Mouse (Mus musculus): ENCODE results near the gene Ppp1r13b. TPM values are rescaled to one million over a fixed set of nuclear protein-coding genes. Genes with fewer than 3 reads are reported as not detected.
"Not testable (repeated sequence)": the region's sequence is repeated elsewhere in the genome, so short reads cannot be mapped to it uniquely, and the experiment has no call there.

Ppp1r13b gene
- polyA plus RNA-seq, 1 experiment from 2014 or later = 6.8 TPM

GRCm38 (mm10) chr12:111944065-111944987, 36.4 kb upstream of the Ppp1r13b start:
- not testable (repeated sequence) for H3K9me3 ChIP-seq (replicated peaks; ENCODE audit: control insufficient read depth, low read length); DNase-seq (ENCODE audit: low spot score); H3K4me2 ChIP-seq (ENCODE audit: low read depth, low read length); H3K27me3 ChIP-seq (ENCODE audit: control insufficient read depth, insufficient read depth, low read length); H3K4me1 ChIP-seq (ENCODE audit: control insufficient read depth, insufficient read depth, low read length); H3K36me3 ChIP-seq (replicated peaks; ENCODE audit: control insufficient read depth, insufficient read depth, low read depth, low read length); H3K4me3 ChIP-seq (ENCODE audit: low read depth, low read length); H3K27ac ChIP-seq (replicated peaks; ENCODE audit: low read depth, low read length); H3K9ac ChIP-seq (replicated peaks; ENCODE audit: low read length)
- peak; percentile 62; the same call in 1 of the 2 replicates for ATAC-seq (replicated peaks; ENCODE audit: insufficient number of reproducible peaks, low FRiP score, low TSS enrichment, low read depth)
- WGBS = 70% methylated on average over 15 of the region's 20 CpGs

- Histone ChIP-seq H3K27ac (replicated peaks; ENCODE audit: low read depth, low read length) (no peak overlapping the region), H3K9ac (replicated peaks; ENCODE audit: low read length) (no peak overlapping the region), H3K27me3 (ENCODE audit: control insufficient read depth, insufficient read depth, low read length) (no peaks in the 10 kb centered on the region), H3K9me3 (replicated peaks; ENCODE audit: control insufficient read depth, low read length) (no peaks in the 10 kb centered on the region), H3K4me2 (ENCODE audit: low read depth, low read length) (no peak overlapping the region), H3K4me1 (ENCODE audit: control insufficient read depth, insufficient read depth, low read length) (peaks cover 2% of the 10 kb centered on the region), H3K36me3 (replicated peaks; ENCODE audit: control insufficient read depth, insufficient read depth, low read depth, low read length) (no peaks in the 10 kb centered on the region), H3K4me3 (ENCODE audit: low read depth, low read length) (no peak overlapping the region)
- no peak for ATAC-seq (replicated peaks; ENCODE audit: insufficient number of reproducible peaks, low FRiP score, low TSS enrichment, low read depth)
- WGBS = 63% methylated on average over 10 of the region's 10 CpGs
- DNase-seq (ENCODE audit: low spot score) = no peak
Measured at GRCm38 (mm10) chr12:111943421-111944064, 35.6 kb upstream of the Ppp1r13b start.

DNA sequence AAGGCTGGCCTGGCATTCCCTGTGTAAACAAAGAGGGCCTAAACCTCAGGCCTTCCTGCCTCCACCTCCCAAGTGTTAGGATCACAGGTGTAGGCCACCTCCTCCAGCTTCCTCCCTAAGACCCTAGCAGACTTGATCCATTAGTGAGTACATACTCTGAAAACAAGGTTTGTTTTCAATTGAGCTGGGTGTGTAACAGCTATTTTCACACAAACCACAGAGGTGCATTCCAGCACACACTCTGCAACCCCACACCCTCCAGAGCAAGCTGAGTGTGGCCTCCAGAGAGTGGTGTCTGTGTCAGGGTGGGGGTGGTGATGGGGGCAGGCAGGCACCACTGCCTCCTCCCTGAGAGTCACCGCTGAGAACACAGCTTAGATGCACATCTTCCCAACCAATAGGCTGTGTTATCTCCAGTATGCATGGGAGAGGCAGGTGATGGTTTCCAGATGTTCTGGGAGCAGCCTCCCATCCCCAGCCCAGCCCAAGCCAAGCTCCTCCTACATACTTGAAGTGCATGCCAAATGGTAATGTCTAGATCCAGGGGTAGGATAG, 30.8 kb upstream of the Ppp1r13b start:
- Histone ChIP-seq H3K4me2 (ENCODE audit: low read depth, low read length) (no peak overlapping the region), H3K27me3 (ENCODE audit: control insufficient read depth, insufficient read depth, low read length) (no peaks in the 10 kb centered on the region), H3K4me1 (ENCODE audit: control insufficient read depth, insufficient read depth, low read length) (peaks cover 13% of the 10 kb centered on the region), H3K27ac (replicated peaks; ENCODE audit: low read depth, low read length) (peak overlapping the region; percentile 80), H3K36me3 (replicated peaks; ENCODE audit: control insufficient read depth, insufficient read depth, low read depth, low read length) (no peaks in the 10 kb centered on the region), H3K4me3 (ENCODE audit: low read depth, low read length) (no peak overlapping the region), H3K9ac (replicated peaks; ENCODE audit: low read length) (no peak overlapping the region), H3K9me3 (replicated peaks; ENCODE audit: control insufficient read depth, low read length) (no peaks in the 10 kb centered on the region)
- WGBS = 29% methylated on average over 1 of the region's 1 CpGs
- DNase-seq (ENCODE audit: low spot score) (peak; percentile 77), ATAC-seq (replicated peaks; ENCODE audit: insufficient number of reproducible peaks, low FRiP score, low TSS enrichment, low read depth) (peak; percentile 64)

DNA sequence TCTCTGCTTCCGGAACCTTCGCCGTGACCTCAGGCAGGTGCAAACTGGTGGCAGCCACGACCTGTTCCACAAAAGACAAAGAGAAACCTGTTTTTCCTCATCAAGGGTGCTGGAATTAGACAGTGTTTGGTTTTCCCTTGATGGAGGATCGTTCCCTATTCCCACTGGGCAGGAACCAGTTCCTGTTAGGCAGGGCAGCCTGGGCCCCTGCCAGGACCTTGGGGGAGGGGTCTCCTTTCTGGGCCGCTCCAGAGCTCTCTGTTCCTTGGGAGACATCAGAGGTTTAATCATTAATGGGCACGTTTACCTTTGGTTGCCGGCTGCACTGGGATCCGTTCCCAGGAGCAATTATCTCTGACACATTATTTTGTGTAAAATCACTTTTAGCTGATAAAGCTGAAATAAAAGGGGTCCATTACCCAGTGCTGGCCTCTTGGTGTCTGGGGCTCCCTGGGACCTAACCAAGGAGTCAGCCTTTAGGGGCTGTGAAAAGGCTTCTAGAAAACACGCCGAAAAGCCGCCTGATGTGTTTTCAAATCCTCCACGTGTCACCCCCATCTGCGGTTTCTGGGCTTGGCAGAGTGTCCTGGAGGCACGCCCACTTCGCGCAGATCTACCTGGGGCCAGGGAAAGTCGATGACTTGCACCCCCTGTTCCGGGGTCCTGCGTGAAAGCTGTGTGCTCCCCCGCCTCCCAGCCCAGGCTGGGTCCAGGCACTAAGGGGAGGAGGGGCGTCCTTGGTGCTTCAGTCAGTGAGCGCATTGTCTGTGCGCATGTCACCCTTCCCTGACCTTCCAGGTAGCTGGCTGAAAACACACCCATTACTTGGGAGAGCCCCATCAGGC, 29.0 kb upstream of the Ppp1r13b start:
- H3K4me2 ChIP-seq (ENCODE audit: low read depth, low read length) = no peak overlapping the region
- no peak overlapping the region for H3K4me3 ChIP-seq (ENCODE audit: low read depth, low read length)
- no peak for DNase-seq (ENCODE audit: low spot score)
- ATAC-seq (replicated peaks; ENCODE audit: insufficient number of reproducible peaks, low FRiP score, low TSS enrichment, low read depth) = no peak
- H3K36me3 ChIP-seq (replicated peaks; ENCODE audit: control insufficient read depth, insufficient read depth, low read depth, low read length) = no peaks in the 10 kb centered on the region
- peaks cover 13% of the 10 kb centered on the region for H3K4me1 ChIP-seq (ENCODE audit: control insufficient read depth, insufficient read depth, low read length)
- no peaks in the 10 kb centered on the region for H3K9me3 ChIP-seq (replicated peaks; ENCODE audit: control insufficient read depth, low read length)
- no peaks in the 10 kb centered on the region for H3K27me3 ChIP-seq (ENCODE audit: control insufficient read depth, insufficient read depth, low read length)
- WGBS = 44% methylated on average over 24 of the region's 24 CpGs
- H3K27ac ChIP-seq (replicated peaks; ENCODE audit: low read depth, low read length) = no peak overlapping the region; the same call in 1 of the 2 replicates
- no peak overlapping the region for H3K9ac ChIP-seq (replicated peaks; ENCODE audit: low read length)

DNA sequence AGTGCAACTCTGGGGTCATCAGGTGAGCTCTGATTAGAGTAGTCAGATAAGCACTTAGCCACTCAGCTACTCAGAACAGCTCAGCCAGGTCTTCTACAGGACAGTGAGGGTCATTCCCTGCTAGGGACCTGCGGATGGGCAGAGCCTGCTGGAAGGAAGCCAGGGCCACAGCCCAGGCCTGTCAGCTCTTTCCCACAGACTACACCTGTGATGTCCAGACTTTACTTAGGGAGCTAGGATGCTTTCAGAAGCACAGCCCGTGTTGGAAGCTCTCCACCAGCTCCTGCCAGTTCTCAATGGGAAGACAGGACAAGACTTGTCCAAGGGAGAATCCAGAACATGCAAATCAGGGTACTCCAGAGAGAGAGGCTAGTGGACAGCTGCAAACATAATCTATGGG, 26.1 kb upstream of the Ppp1r13b start:
- Histone ChIP-seq H3K4me3 (ENCODE audit: low read depth, low read length) (no peak overlapping the region), H3K27me3 (ENCODE audit: control insufficient read depth, insufficient read depth, low read length) (no peaks in the 10 kb centered on the region), H3K9me3 (replicated peaks; ENCODE audit: control insufficient read depth, low read length) (no peaks in the 10 kb centered on the region), H3K27ac (replicated peaks; ENCODE audit: low read depth, low read length) (no peak overlapping the region), H3K4me1 (ENCODE audit: control insufficient read depth, insufficient read depth, low read length) (peaks cover 13% of the 10 kb centered on the region), H3K36me3 (replicated peaks; ENCODE audit: control insufficient read depth, insufficient read depth, low read depth, low read length) (no peaks in the 10 kb centered on the region), H3K9ac (replicated peaks; ENCODE audit: low read length) (no peak overlapping the region), H3K4me2 (ENCODE audit: low read depth, low read length) (no peak overlapping the region)
- ATAC-seq (replicated peaks; ENCODE audit: insufficient number of reproducible peaks, low FRiP score, low TSS enrichment, low read depth) = no peak
- WGBS = 76% methylated on average over 2 of the region's 2 CpGs
- DNase-seq (ENCODE audit: low spot score) = no peak

DNA sequence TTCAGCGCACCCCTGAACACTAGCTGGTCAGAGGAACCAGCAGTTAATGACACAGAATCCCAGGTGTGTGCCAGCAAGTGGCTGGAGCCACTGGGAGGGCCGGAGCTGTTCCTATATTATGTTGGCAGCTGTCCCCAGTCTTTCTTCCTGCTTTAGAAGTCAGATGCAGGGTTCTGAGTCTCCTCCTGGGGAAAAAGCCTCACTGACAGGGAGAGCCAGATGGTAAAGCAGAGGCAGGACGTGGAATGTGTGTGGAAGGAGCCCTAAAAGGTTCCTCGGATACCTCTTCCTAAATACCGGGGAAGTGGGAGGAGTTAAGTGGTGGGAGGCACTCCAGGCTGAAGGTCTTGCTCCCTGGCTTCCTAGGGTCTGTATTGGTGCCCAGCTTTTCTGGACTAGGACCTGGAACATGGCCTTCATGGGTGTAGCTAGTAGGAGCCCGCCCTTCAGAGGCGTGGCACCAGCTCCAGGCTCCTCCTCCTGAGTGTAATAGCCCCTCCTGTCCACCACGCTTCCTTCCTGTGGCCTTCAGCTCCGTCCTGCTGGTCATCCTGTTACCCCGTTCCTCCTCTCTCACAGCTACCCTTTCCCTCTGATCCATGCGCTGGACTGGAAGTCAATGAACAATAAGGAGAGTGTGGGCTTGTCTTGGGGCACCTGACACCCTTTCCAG, 25.3 kb upstream of the Ppp1r13b start:
- WGBS = 66% methylated on average over 11 of the region's 11 CpGs
- Histone ChIP-seq H3K9ac (replicated peaks; ENCODE audit: low read length) (no peak overlapping the region), H3K4me3 (ENCODE audit: low read depth, low read length) (no peak overlapping the region), H3K27me3 (ENCODE audit: control insufficient read depth, insufficient read depth, low read length) (no peaks in the 10 kb centered on the region), H3K4me2 (ENCODE audit: low read depth, low read length) (no peak overlapping the region), H3K27ac (replicated peaks; ENCODE audit: low read depth, low read length) (no peak overlapping the region), H3K9me3 (replicated peaks; ENCODE audit: control insufficient read depth, low read length) (no peaks in the 10 kb centered on the region), H3K36me3 (replicated peaks; ENCODE audit: control insufficient read depth, insufficient read depth, low read depth, low read length) (no peaks in the 10 kb centered on the region), H3K4me1 (ENCODE audit: control insufficient read depth, insufficient read depth, low read length) (peaks cover 9% of the 10 kb centered on the region)
- DNase-seq (ENCODE audit: low spot score) (no peak), ATAC-seq (replicated peaks; ENCODE audit: insufficient number of reproducible peaks, low FRiP score, low TSS enrichment, low read depth) (no peak)

- H3K27ac ChIP-seq (replicated peaks; ENCODE audit: low read depth, low read length) = no peak overlapping the region
- ATAC-seq (replicated peaks; ENCODE audit: insufficient number of reproducible peaks, low FRiP score, low TSS enrichment, low read depth) (no peak), DNase-seq (ENCODE audit: low spot score) (no peak)
- peaks cover 4% of the 10 kb centered on the region; the same call in 1 of the 2 replicates for H3K4me1 ChIP-seq (ENCODE audit: control insufficient read depth, insufficient read depth, low read length)
- H3K9ac ChIP-seq (replicated peaks; ENCODE audit: low read length) = no peak overlapping the region
- no peak overlapping the region for H3K4me3 ChIP-seq (ENCODE audit: low read depth, low read length)
- no peak overlapping the region for H3K4me2 ChIP-seq (ENCODE audit: low read depth, low read length)
- WGBS = 60% methylated on average over 3 of the region's 3 CpGs
- no peaks in the 10 kb centered on the region for H3K27me3 ChIP-seq (ENCODE audit: control insufficient read depth, insufficient read depth, low read length)
- H3K36me3 ChIP-seq (replicated peaks; ENCODE audit: control insufficient read depth, insufficient read depth, low read depth, low read length) = no peaks in the 10 kb centered on the region
- H3K9me3 ChIP-seq (replicated peaks; ENCODE audit: control insufficient read depth, low read length) = no peaks in the 10 kb centered on the region
Measured at GRCm38 (mm10) chr12:111932513-111932912, 24.6 kb upstream of the Ppp1r13b start.

Measured in embryonic facial prominence, embryonic 11.5 days (tissue).